Mouse (Mus musculus) heart, adult 8-10 months (tissue): ENCODE results near the gene Olfr1375. TPM values are rescaled to one million over a fixed set of nuclear protein-coding genes. Genes with fewer than 3 reads are reported as not detected.
A peak's percentile ranks its signal among the peaks of the same experiment; 100 is the strongest.
"Not testable (repeated sequence)": the region's sequence is repeated elsewhere in the genome, so short reads cannot be mapped to it uniquely, and the experiment has no call there.

Experiments used
- DNase-seq: peaks from one replicate; pipeline ENCODE4 v3.0.0; 2022; ENCODE audit warnings: low spot score
- total RNA-seq, 4 experiments: library from RNA; stranded (reverse); gene quantifications; 2 replicates each; pipeline ENCODE4 v1.2.4; 2022

Gene Olfr1375
- total RNA-seq, result not detected

DNA sequence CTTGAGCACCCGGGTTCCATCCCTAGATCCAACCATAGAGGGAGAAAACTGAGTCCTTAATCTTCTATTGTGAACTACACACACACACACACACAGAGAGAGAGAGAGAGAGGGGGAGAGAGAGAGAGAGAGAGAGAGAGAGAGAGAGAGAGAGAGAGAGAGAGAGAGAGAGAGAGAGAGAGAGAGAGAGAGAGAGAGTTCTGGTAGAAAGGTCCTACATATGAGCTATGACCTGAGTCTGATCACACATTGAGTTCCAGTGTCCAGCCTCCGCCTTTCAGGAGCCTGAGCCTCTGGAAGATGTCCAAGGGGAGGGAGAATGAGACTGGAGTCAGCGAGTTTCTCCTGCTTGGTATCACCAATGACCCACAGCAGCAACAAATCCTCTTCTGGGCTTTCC, at the start of gene Olfr1375:
Gene Olfr1375 (plus strand): TSS at position 301 of the 400 bp plus-strand sequence.
- DNase-seq, result not testable (repeated sequence)

DNA sequence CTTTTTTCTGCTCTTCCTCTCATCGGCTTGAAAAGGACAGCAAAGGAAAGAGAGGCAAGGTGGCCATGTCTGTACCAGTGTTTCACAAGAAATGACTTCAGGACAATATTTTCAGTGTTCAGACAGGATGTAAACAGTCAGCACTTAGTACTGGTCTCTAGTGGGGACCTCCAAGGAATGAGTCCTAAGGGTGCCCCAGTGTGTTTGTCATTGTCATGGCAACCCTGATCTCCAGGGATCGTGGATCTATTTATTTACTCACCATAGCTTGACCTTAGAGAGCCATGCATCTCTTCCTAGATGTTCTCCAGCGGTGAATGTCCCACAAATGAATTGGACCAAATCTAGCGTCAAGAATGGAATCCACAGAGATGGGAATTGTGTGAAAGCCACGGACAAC, 44.6 kb upstream of the Olfr1375 start, which contains the start of gene Olfr51:
Gene Olfr51 (plus strand): TSS at position 301 of the 400 bp plus-strand sequence.
- DNase-seq, result no peak

DNA sequence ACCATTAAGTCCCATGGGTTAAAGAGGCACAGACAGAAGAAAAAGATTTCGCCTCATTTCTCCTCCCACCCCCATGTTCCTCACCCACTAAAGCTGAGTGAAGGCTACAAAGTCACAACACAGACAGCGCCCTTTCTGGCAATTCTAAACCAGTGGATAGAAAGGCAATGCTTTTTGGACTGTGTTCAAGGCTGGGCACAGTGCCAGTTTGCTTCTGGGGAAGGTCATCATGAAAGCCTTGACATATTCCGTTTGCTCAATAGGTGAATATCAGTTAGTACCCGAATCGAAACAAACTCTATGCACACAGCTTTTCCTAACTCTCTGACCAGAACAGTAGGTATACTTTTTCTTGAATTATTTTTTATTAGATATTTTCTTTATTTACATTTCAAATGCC, 36.1 kb upstream of the Olfr1375 start:
- peak; percentile 19 for DNase-seq

DNA sequence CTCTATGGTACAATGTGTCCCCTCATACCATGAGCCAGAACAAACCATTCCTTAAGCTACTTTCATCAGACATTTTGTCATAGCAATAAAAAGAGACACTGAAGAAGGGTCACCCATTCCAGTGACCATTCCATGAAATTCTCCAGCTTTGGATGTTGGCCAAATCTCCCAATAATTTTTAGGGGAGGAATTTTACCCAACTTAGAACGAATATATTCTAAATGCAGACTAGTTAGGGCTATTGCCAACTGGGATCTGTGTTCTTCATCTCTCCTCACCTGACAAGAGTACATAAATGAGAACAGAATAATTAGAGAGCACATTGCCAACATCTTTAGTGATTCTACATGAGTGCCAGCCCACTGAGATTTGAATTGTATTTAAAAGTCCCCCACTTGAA, 34.0 kb upstream of the Olfr1375 start, which contains the start of gene Olfr54:
Gene Olfr54 (plus strand): TSS at position 301 of the 400 bp plus-strand sequence.
- no peak for DNase-seq

DNA sequence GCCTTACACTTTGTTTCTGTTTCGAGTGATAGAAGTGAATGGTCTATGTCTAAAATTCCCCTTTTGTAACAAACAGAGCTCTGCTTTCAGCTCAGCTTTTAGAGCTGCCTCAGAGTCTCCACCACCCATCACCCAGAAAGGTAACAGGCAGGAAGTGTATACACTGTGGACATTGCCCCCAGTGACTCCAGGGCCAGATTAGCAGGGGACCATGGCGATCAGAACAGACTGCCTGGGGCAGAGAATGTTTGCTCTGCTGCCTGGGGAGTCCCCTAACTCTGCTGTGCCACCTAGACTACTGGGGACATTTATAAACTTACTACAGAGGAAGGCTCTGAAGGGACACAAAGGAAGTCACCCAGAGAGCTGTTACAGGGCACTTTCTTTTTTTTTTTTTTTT, 31.6 kb upstream of the Olfr1375 start:
- no peak for DNase-seq

DNA sequence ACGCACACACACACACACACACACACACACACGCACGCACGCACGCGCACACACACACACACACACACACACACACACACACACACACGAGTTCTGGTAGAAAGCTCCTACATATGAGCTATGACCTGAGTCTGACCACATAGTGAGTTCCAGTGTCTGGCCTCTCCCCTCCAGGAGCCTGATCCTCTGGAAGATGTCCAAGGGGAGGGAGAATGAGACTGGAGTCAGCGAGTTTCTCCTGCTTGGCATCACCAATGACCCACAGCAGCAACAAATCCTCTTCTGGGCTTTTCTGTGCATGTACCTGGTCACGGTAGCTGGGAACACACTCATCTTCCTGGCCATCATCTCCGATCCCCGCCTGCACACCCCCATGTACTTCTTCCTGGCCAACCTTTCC, 21.1 kb upstream of the Olfr1375 start:
- not testable (repeated sequence) for DNase-seq

DNA sequence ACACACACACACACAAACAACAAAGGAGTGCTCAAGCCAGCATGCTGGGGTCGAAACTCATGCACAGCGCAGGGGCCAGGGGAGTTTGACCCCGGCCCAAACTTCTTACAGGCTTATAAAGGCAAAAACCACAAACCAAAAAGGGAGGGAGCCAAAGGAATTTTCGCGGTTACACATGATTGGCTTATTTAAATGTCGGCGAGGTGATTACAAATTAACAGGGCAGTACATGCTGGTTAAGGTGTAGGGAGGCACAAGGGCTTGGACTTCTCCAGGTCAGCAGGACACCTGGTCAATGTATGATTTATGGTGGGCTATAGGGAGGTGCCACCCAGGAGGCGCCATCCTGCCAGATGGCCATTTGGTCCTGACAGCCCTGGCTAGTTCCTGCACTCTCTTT, 18.5 kb upstream of the Olfr1375 start:
- not testable (repeated sequence) for DNase-seq

DNA sequence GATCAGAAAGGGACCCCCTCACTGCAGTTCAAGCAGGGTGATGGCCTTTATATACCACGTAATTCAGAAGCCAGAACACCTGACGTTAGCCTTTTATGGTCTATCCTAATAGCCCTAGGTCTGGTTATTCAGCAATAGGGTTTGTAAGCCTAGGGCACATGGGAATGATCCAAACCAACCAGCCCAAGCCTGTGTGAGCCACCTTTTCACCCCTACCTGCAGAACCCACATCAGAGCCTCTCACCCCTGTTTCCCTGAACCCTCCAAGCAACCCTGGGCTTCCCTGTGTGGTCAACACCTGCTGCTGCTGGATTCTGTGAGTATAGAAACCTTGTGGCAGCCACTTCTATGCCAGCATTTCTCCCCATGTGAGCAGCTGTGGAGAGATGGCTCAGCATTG, 17.7 kb upstream of the Olfr1375 start:
- no peak for DNase-seq

DNA sequence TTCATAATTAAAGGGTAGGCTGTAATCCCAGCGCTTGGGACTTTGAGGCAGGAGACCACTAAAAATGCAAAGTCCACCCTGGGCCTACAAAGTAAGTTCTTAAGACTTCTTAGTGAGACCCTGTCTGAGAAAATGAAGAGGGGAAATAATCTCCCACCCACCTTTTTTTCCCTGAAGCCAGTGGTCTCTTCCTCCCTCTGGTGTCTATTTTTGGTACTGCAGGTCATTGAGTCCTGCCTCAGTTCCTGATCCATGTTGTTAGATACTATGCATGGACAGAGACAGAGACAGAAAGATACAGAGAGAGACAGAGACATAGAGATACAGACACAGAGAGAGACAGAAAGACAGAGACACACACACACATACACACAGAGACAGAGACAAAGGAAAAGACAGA, 15.1 kb upstream of the Olfr1375 start:
- DNase-seq, result peak; percentile 23

DNA sequence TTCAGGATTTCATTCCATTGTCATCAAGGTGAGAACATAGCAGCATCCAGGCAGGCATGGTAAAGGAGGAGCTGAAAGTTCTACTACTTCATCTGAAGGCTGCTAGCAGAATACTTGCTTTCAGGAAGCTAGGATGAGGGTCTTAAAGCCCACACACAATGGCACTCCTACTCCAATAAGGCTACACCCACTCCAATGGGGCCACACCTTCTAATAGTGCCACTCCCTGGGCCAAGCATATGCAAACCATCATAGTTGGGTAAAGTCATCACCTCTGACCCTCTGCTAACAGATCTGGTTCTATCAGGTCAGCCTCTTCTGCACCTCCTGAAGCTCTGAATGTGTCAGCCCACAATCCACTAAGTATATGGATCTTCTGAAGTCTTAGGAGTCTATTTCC, 13.8 kb upstream of the Olfr1375 start:
- DNase-seq, result not testable (repeated sequence)

DNA sequence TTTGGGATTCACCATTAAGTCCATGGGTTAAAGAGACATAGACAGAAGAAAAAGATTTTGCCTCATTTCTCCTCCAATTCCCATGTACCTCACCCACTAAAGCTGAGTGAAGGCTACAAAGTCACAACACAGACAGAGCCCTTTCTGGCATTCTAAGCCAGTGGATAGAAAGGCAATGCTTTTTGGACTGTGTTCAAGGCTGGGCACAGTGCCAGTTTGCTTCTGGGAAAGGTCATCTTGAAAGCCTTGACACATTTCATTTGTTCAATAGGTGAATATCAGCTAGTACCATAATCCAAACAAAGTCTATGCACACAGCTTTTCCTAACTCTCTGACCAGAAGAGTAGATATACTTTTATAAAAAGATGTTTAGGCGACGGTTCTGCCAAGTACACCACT, 12.0 kb upstream of the Olfr1375 start:
- DNase-seq, result peak; percentile 5

DNA sequence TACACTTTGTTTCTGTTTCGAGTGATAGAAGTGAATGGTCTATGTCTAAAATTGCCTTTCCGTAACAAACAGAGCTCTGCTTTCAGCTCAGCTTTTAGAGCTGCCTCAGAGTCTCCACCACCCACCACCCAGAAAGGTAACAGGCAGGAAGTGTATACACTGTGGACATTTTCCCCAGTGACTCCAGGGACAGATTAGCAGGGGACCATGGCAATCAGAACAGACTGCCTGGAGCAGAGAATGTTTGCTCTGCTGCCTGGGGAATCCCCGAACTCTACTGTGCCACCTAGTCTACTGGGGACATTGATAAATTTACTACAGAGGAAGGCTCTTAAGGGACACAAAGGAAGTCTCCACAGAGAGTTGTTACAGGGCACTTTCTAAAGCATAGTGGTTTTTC, 3.1 kb upstream of the Olfr1375 start:
- not testable (repeated sequence) for DNase-seq

DNA sequence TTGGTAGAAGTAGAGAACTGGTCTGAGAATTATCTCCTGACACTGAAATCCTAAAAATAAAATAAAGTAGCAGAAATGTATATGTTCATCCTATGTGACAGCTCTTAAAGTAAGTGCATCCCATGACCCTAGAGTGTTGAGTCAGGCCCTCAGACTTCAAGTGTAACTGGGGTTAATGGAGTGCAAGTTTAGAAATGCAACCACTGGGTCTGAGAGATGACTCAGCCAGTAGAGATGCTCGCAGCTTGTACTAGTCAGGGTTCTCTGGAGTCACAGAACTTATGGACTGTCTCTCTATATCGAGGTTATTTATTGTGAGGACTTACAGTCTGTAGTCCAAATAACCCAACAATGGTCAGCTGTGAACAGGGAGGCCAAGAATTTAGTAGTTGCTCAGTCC, 3.8 kb downstream of the Olfr1375 start:
- DNase-seq, result no peak

DNA sequence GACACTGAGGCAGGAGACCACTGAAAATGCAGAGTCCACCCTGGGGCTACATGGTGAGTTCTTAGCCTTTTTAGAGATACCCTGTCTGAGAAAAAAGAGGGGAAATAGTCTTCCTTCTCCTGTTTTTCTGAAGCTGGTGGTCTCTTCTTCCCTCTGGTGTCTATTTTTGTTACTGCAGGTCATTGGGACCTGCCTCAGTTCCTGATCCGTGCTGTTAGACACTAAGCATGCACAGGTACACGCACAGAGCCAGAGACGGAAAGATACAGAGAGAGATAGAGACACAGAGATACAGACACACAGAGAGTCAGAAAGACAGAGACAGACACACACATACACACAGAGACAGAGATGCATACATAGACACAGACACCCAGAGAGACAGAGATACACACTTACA, 5.3 kb downstream of the Olfr1375 start:
- DNase-seq, result no peak

DNA sequence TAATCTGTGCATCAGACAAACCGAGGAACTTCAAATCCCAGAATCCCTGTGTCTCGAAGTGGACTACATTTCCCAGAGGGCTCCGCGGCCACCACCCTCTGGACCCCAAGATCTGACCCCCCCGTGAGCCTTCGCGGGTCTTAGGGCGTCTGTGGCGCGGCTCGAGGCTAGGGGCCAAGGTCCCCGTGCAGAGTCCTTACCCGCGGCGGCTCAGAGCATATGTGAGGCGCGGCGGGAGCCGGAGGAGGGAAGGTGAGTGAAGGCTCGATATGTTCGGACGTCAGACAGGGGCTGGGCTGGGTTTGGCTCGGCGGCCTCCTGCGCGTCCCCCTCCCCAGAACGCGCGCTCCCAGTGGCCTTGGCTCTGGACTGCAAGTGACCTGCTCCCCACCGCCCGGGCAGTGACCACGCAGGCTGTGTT, 11.3 kb downstream of the Olfr1375 start, which contains the start of gene Zfp354a:
Gene Zfp354a (plus strand): TSS at position 107 of the 421 bp plus-strand sequence.
- peak; percentile 57 for DNase-seq

DNA sequence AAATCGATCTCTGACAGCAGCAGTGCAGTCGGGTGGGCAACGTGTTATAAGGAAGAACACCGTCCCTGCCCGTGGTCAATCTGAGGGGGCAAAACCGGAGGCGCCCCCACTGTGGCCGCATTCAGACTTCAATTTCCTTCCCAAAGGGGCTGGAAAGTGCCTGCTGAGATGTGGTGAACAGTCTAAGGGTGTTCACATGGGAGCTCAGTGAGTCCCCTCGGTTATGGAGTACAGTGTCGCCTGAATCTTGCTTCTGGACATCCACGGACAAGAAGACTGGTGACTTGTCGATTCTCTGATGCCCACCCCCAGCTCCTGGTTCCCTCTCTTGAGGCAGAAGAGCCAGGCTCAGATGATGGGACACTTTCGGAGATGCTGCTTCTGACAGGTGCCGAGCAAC, 11.7 kb downstream of the Olfr1375 start:
- no peak for DNase-seq

DNA sequence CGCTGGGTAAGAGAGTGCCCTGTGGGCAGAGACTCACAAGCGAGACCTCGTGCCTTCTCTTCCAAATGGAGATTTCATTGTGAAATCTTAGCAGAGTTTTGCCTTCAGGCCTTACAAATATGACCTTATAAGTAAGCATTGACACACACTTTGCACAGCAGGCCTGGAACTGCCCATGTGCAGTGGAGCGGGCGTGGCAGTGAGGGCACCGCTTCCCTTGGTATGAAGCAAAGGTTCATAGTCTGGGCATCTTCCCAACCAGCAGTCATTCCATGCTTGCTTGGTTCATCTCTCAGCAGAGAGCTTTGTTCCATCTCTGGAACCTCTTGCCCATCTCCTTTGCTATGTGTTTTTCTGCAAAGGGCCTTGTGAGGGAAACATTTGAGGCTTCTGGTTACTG, 13.1 kb downstream of the Olfr1375 start:
- no peak for DNase-seq

DNA sequence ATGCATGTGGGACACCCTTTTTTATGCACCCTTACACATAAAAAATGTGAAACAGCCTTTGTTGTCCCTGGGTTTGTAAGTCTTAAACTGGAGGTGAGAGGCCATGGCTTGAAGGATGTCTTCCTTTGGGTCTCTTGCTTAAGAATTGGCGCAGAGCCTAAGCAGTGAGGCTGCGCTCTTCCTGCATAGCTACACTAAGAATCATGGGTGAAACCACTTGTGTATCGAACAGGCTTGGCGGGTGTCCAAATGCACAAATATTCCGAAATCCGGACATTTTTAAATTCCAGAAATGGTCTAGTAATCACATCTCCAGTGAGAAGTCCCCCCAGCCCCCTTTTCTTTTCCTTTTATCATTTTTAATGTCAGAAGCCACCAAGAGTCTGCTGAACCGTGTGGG, 15.4 kb downstream of the Olfr1375 start:
- DNase-seq, result no peak

DNA sequence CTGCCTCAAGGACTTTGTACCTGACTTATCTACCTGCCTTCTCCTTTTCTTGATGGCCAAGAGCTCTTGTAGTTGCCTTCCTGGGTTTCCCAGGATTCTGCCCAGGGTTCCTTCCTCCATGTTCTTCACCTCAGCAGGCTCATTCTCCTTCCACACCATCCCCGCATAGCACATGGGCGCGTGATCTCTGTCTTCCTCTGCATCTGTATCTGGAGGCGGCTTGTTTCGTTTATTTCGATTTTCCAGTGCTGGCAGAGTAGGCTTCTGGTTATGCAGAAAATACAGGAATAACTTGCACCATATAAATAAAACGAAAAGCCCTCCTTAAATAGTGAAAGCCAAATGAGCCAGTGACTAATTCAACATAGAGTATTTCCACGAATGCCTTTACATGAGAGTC, 15.9 kb downstream of the Olfr1375 start:
- no peak for DNase-seq

DNA sequence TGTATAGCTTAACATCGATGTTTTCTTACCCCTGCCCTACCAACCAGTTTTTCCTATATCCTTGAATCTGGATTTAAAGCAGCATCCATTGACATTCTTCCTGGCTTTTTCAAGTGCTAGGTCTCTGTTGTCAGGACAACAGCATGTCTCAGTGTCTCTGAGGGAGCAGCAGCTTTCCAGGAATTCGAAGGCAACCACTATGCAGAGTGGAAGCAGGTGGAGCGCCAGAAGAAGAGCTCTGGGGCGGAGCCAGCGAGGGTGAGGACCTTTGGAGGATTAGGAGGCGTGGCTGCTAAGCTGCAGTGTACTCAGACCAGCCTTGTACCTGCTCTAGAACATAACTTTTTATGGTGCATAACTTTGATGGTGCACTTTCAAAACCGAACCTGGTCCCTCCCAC, 36.6 kb downstream of the Olfr1375 start:
- no peak for DNase-seq

DNA sequence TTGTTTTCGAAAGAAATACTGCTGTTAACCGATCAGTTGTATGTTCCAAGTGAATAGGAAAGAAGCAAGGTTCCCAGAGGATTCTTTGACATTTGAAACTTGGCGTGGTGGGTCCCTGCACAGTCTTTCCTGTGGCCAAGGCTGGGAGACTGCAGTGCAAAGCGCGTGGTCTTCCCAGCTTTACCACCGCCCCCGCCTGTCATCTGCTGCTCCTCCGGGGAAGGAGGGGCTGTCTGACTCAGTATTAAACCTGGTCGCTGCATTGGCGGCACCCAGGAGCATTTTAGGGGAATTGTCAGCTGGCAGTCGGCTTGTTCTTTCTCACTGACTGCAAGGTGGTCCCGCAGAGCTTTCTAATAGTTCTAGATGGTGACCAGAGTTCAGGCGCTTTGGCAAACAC, 37.4 kb downstream of the Olfr1375 start:
- DNase-seq, result no peak
